Mouse (Mus musculus) ES-Bruce4 (cell line): ENCODE results near the gene Gm7102. TPM values are rescaled to one million over a fixed set of nuclear protein-coding genes. Genes with fewer than 3 reads are reported as not detected.

Source experiments
- H3K27ac ChIP-seq: 2 replicates; pipeline ENCODE4 v1.5.1; 2012; ENCODE audit warnings: low read length, inconsistent platforms; ENCODE audit not compliant: insufficient read depth
- H3K27me3 ChIP-seq: 2 replicates; pipeline ENCODE4 v1.6.1; 2012; ENCODE audit warnings: mild to moderate bottlenecking, low read length, inconsistent platforms; ENCODE audit not compliant: control insufficient read depth, poor library complexity, insufficient read depth, severe bottlenecking
- H3K36me3 ChIP-seq: 2 replicates; pipeline ENCODE4 v1.6.1; 2012; ENCODE audit warnings: inconsistent platforms, mild to moderate bottlenecking, low read length, moderate library complexity; ENCODE audit not compliant: control insufficient read depth, poor library complexity, insufficient read depth, severe bottlenecking
- H3K4me1 ChIP-seq: one replicate; pipeline ENCODE4 v1.8.1; 2011; ENCODE audit warnings: low read length; ENCODE audit not compliant: control insufficient read depth, insufficient read depth
- H3K4me3 ChIP-seq: 2 replicates; pipeline ENCODE4 v1.5.1; 2011; ENCODE audit warnings: low read depth, mild to moderate bottlenecking, low read length
- H3K9ac ChIP-seq: 2 replicates; pipeline ENCODE4 v1.6.1; 2012; ENCODE audit warnings: low read depth, mild to moderate bottlenecking, inconsistent platforms; ENCODE audit not compliant: poor library complexity, severe bottlenecking
- H3K9me3 ChIP-seq: replicated peaks from 2 replicates; pipeline ENCODE4 v1.6.1; 2012; ENCODE audit warnings: mild to moderate bottlenecking, low read length, inconsistent platforms; ENCODE audit not compliant: control insufficient read depth, poor library complexity, insufficient read depth, severe bottlenecking
- CTCF ChIP-seq: IDR thresholded peaks from one replicate; pipeline ENCODE4 v1.8.1; 2011; ENCODE audit warnings: low read depth, low read length
- polyA plus RNA-seq: library from polyadenylated mRNA; stranded (reverse); fragments of >200 nt; gene quantifications from 2 replicates; pipeline ENCODE4 v1.2.4, GENCODE M21; 2011; ENCODE audit warnings: low read depth; ENCODE audit not compliant: missing spikeins, insufficient read depth, insufficient read length

Gene Gm7102
- polyA plus RNA-seq, 1 experiment: not detected

DNA sequence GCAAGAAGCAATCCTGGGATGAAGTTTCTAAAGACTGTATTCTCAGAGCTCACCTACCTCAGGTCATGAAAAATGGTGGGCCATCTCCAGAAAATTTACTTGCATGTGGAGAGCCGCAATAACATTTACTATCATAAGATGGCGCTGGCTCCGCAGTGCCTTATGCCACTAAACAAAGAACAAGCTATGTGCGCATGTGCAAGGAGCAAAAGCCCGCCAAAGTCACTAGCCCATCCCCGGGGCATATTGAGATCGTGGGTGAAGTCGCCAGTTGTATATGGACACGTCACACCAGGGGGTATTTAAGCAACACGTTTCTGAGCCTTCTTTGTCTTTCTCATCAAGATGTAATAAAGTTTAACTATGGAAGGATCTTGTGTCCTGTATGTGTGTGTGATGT, 45.0 kb downstream of the Gm7102 start:
- no peaks in the 10 kb centered on the region for H3K4me1 ChIP-seq
- no peaks in the 10 kb centered on the region for H3K9me3 ChIP-seq
- H3K4me3 ChIP-seq: no peak overlapping the region
- H3K27ac ChIP-seq: no peak overlapping the region
- H3K27me3 ChIP-seq: no peaks in the 10 kb centered on the region
- no peaks in the 10 kb centered on the region for H3K36me3 ChIP-seq
- no peak for TF ChIP-seq CTCF
- no peak overlapping the region for H3K9ac ChIP-seq

Other genes starting within 250 kb of the Gm7102 start
- 13.1 and 18.5 TPM in 2 replicates for gene Zfp950, start 35.5 kb downstream of the Gm7102 start, polyA plus RNA-seq
- gene Gm6020, start 7.6 kb upstream of the Gm7102 start, polyA plus RNA-seq: not detected in 2 replicates
- gene Csf2ra, start 52.1 kb upstream of the Gm7102 start, polyA plus RNA-seq: 16.6 and 18.3 TPM in 2 replicates
- gene Gm21060, start 120.8 kb upstream of the Gm7102 start, polyA plus RNA-seq: 7.1 and 12.1 TPM in 2 replicates